In genomic region chr2:145257332-145257731, GRCm38 (mm10) we compare ENCODE assay signal across 8 mouse cellular contexts.
DNase-seq lines count a peak whose midpoint lies in the region; ATAC-seq lines count a peak whose summit lies in the region.

No protein-coding gene starts in this region.

- DNase-seq in right cerebral cortex, adult 18-20 months = peak; percentile 18
- DNase-seq in right cerebral cortex, postnatal 36 days (ENCODE audit: low spot score in 2 of 2) = no peak
- peak; percentile 73 for DNase-seq in gastrocnemius, postnatal 10 days
- DNase-seq in skeletal muscle tissue, adult 2 months (ENCODE audit: low read depth, low spot score) = peak; percentile 16
- no peak for DNase-seq in neural tube, embryonic 10.5 days (ENCODE audit: extremely low spot score, low spot score)
- no peak for DNase-seq in layer of hippocampus, adult 9-10 months (ENCODE audit: low spot score)
- no peak for DNase-seq in midbrain, embryonic 11.5 days (ENCODE audit: low spot score, missing footprints)

- no peaks in the 10 kb centered on the region for H3K9me3 ChIP-seq in kidney, embryonic 15.5 days (replicated peaks)
- no peaks in the 10 kb centered on the region for H3K9me3 ChIP-seq in midbrain, embryonic 11.5 days (ENCODE audit: control insufficient read depth, low read length)

- no peaks in the 10 kb centered on the region for H3K27me3 ChIP-seq in kidney, embryonic 15.5 days
- no peaks in the 10 kb centered on the region for H3K27me3 ChIP-seq in midbrain, embryonic 11.5 days (ENCODE audit: control insufficient read depth, insufficient read depth, low read length)

- peaks cover 7% of the 10 kb centered on the region; the same call in 1 of the 2 replicates for H3K4me1 ChIP-seq in kidney, embryonic 15.5 days
- no peaks in the 10 kb centered on the region for H3K4me1 ChIP-seq in midbrain, embryonic 11.5 days (ENCODE audit: control insufficient read depth, insufficient read depth, low read length)

- no peak overlapping the region for H3K27ac ChIP-seq in kidney, embryonic 15.5 days
- no peak overlapping the region for H3K27ac ChIP-seq in midbrain, embryonic 11.5 days (ENCODE audit: low read depth, low read length)

- H3K4me3 ChIP-seq in kidney, embryonic 15.5 days (replicated peaks) = no peak overlapping the region
- H3K4me3 ChIP-seq in midbrain, embryonic 11.5 days (ENCODE audit: low read depth, low read length) = no peak overlapping the region

- peak; percentile 76; the same call in 1 of the 2 replicates for ATAC-seq in kidney, embryonic 15.5 days (replicated peaks; ENCODE audit: low FRiP score)
- ATAC-seq in midbrain, embryonic 11.5 days (ENCODE audit: low FRiP score) = no peak

- 42% methylated on average over 3 of the region's 3 CpGs for WGBS in kidney, embryonic 15.5 days
- WGBS in midbrain, embryonic 11.5 days = 83% methylated on average over 3 of the region's 3 CpGs

- no peaks in the 10 kb centered on the region for H3K36me3 ChIP-seq in kidney, embryonic 15.5 days
- no peaks in the 10 kb centered on the region for H3K36me3 ChIP-seq in midbrain, embryonic 11.5 days (ENCODE audit: control insufficient read depth, insufficient read depth, low read length)

- H3K4me2 ChIP-seq in kidney, embryonic 15.5 days = no peak overlapping the region
- H3K4me2 ChIP-seq in midbrain, embryonic 11.5 days = no peak overlapping the region

- H3K9ac ChIP-seq in kidney, embryonic 15.5 days = no peak overlapping the region
- H3K9ac ChIP-seq in midbrain, embryonic 11.5 days (ENCODE audit: low read length) = no peak overlapping the region

Comparison
In these comparisons a context has a peak if more than half of its experiments do, and no peak if none do; other contexts are left out.
1. DNase-seq: peak in right cerebral cortex, adult 18-20 months (single experiment), gastrocnemius, postnatal 10 days (single experiment) and skeletal muscle tissue, adult 2 months (single experiment); none in right cerebral cortex, postnatal 36 days (0 of 2), neural tube, embryonic 10.5 days (single experiment), layer of hippocampus, adult 9-10 months (single experiment) and midbrain, embryonic 11.5 days (single experiment).